Mouse (Mus musculus): ENCODE measurements at regions not wholly inside any gene's neighbourhood (a gene's known extent, or its start where the extent isn't known, plus 50 kb on each side); places are given as distances from the start of the nearest gene placed in this dataset.
A peak's percentile ranks its signal among the peaks of the same experiment; 100 is the strongest.

- no peak for DNase-seq (ENCODE audit: low spot score in 2 of 2)
These were observed 49.9 kb upstream of the Fzd10 start for GRCm38 (mm10) chr5:128550736-128551135.

DNA sequence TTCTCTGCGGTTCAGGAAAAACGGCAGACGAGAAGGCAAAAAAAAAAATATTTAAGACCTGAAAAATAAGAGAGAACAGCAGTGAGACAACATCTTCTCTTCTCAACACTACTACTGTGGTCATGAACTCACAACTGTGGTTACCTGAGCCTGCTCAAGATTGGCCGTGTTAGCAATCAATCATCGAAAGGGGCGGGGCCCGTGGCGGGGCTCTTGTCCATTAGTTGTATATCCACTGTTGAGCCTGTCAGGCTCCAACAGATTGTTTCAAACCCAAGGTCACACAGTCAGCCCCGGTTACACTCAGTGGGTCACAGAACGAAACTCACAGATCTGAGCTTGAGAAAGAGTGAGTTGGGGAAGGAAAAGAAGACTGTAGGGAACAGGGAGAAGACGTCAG, 50.8 kb upstream of the Fzd10 start:
- DNase-seq (ENCODE audit: low spot score in 2 of 2): no peak

- no peak for DNase-seq (ENCODE audit: low spot score in 2 of 2)
These were observed 58.6 kb upstream of the Fzd10 start for GRCm38 (mm10) chr5:128542049-128542448.

- no peak for DNase-seq (ENCODE audit: low spot score in 2 of 2)
These were observed 62.0 kb upstream of the Fzd10 start for GRCm38 (mm10) chr5:128538646-128539045.

- no peak for DNase-seq (ENCODE audit: low spot score in 2 of 2)
These were observed 63.4 kb upstream of the Fzd10 start for GRCm38 (mm10) chr5:128537218-128537617.

GRCm38 (mm10) chr5:128536393-128536792, 64.3 kb upstream of the Fzd10 start:
- no peak for DNase-seq (ENCODE audit: low spot score in 2 of 2)

GRCm38 (mm10) chr5:128527241-128527640, 73.4 kb upstream of the Fzd10 start:
- DNase-seq (ENCODE audit: low spot score in 2 of 2): peak in 1 of 2 experiments; percentile 14

DNA sequence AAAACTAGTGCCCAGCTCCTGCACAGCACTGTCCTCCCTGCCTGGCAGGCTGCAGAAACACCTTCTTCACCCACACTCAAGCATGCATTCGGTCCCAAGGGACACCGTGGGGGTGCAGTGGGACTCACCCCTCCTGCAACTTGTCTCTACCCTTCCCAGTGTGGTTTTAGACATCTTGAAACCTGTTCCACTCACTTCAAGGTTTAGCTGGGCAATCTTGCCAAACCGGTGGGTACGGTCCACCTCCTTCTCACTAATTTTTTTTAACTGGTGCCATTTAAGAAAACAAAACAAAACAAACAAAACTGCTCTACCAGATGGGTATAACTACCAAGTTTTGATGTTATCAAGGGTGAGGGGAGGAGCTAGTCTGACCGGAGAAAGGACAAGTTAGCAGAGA, 74.2 kb upstream of the Fzd10 start:
- no peak for DNase-seq (ENCODE audit: low spot score in 2 of 2)

GRCm38 (mm10) chr5:128524377-128525280, 76.0 kb upstream of the Fzd10 start:
- no peak for DNase-seq (ENCODE audit: low spot score in 2 of 2)

- no peak for DNase-seq (ENCODE audit: low spot score in 2 of 2)
These were observed 78.0 kb upstream of the Fzd10 start for GRCm38 (mm10) chr5:128522667-128523066.

DNA sequence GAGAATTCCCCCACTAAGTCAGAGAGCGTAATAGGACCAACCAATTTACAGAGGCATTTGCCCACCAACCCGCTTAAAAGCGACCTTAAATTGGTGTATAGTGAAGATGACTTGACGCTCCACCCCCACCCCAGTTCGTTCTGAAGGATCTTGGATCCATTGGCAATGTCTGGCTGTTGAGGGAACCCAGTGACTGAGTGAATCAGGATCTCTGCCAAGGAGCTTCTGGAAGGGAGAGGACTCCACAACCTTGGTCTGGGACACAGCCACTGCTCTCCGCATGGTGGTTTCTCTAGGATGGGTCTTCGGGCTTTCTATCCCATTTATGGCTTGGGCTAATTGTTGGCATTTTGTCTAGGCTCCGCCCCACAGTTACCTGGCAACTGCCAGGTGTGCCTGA, 83.3 kb upstream of the Fzd10 start:
- DNase-seq (ENCODE audit: low spot score in 2 of 2): no peak

- DNase-seq (ENCODE audit: low spot score in 2 of 2): no peak
These were observed 82.5 kb upstream of the Tmem132d start for GRCm38 (mm10) chr5:128515343-128515742.

DNA sequence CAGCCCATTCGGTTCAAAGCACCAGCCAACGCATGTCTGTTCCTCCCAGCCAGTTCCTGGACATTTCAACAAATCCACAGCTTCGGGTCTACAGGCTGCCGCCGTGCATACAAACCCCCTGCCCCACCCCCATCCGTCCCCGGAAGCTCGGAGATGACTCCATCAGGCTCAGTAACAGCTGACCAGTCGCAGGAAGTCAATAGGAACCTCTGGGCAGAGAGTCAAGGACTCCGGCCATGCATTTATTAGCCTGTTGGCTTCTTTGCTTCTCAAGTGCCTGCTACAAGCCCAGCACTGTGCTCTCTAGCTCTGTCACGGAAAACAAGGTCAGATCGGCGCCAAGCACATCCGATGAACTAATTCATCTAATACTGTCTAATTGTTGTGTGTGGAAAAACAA, 80.4 kb upstream of the Tmem132d start:
- DNase-seq (ENCODE audit: low spot score in 2 of 2): no peak

GRCm38 (mm10) chr5:128512606-128513005, 79.7 kb upstream of the Tmem132d start:
- no peak for DNase-seq (ENCODE audit: low spot score in 2 of 2)

DNA sequence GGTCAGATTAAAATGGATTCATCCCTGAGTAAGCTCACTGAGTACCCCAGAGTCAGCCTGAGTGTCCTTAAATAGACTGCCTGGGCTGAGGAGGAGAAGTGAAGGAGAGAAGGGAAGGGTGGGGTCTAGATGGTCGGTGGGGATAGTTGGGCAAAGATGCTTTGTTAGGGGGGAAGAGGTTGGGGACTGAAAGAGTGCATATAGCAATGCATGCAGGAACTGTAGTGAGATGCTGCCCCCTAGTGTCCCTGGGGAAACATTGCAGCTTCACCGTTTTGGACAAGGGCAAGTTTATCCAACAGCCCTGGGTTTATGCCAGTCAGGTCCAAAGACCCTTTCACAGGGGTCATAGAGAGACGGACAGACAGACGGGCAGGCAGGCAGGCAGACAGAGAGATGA, 71.6 kb upstream of the Tmem132d start:
- DNase-seq (ENCODE audit: low spot score in 2 of 2): no peak

DNA sequence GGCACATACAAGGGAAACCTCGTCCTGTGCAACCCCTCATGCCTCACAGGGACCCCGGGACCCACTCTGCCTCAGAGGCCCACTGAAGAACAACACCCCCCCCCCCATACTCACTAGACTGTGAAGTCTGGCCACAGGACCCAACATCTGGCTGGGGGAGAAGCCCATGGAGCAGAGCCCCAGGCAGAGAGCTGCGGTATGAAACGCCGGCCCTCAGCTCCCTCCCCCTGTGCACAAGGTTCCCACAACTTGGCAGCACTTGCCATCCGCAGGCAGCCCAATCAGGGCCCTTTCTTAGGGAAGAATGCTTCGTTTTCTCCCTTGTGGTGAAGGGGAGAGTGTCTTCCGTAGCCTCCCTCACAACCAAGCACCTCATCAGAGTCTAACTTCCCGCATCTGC, 66.6 kb upstream of the Tmem132d start:
- DNase-seq (ENCODE audit: low spot score in 2 of 2): no peak

DNA sequence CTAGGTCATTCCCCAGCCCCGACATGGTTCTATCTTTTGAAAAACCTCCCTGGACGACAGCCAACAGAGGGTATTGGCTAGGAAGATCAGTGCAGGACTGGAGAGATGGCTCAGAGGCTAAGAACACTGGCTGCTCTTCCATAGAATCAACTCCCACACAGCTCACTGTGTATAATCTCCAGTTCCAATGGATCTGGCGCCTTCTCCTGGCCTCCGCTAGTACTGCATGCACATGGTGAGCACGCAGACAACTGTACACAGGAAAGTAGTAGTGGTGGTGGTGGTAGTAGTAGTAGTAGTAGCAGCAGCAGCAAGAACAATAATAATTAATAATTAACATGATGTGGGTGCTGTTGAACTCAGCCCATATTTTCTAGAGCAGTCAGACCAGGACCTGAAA, 66.2 kb upstream of the Tmem132d start:
- no peak for DNase-seq (ENCODE audit: low spot score in 2 of 2)

DNA sequence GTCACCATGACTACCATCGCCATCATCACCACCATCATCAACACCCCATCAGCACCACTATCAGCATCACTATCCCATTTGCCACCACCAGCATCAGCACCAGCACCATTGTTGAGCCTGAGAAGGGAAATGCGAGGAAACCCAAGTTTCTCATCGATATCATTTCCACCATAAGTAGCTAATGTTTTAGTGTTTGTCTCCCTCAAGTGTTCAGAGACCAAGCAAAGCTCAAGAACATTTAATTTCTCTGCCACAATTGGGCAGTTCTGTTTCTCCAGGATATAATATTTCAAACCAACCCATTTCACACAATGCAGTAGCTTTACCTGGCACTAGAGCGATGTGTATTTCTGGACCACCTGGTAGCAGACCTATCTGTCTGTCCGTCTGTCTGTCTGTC, 59.7 kb upstream of the Tmem132d start:
- no peak for DNase-seq (ENCODE audit: low spot score in 2 of 2)

GRCm38 (mm10) chr5:128491155-128491554, 58.3 kb upstream of the Tmem132d start:
- no peak for DNase-seq (ENCODE audit: low spot score in 2 of 2)

- DNase-seq (ENCODE audit: low spot score in 2 of 2): no peak
These were observed 56.1 kb upstream of the Tmem132d start for GRCm38 (mm10) chr5:128488872-128489580.

GRCm38 (mm10) chr5:128487371-128487770, 54.5 kb upstream of the Tmem132d start:
- DNase-seq (ENCODE audit: low spot score in 2 of 2): no peak

DNA sequence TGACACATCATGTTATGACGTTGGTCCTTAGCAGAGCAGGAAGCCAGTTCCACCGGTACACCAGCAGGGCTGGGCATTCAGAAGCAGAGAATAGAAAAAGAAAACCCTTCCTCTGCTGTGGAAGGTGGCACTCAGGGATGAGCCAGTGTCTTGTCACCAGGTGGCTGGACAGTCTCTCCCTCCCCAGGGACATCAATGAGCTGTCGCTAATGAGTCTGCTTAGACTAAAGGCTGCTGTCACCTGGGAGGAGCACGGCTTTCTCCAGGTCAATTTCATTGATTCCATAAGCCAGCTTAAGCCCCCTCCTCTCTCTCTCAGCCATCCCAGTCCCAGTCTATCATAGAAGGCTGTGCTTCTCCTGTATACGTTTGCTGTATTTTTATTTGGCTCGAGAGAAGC, 51.2 kb upstream of the Tmem132d start:
- no peak for DNase-seq (ENCODE audit: low spot score in 2 of 2)

DNA sequence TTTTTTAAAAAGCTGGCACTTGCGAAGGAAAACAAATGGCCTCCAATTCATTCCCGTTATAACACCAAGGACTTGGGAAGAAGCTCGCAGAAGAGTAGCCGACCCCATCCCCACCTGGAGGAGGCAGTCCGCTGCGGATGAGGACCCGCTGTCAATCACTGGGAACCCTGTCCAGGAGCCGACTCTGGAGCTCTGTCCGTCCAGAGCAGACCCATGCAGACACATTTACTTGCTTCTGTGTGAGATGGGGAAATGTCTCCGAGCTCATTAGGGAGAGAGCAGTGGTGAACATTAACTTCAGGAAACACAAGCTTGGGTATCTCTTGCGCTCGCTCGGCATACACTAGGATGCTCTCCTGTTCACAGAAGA, 50.5 kb upstream of the Tmem132d start:
- DNase-seq (ENCODE audit: low spot score in 2 of 2): no peak

All from adrenal gland, postnatal 4 days (tissue).